Mouse (Mus musculus) ES-Bruce4 (cell line): ENCODE results near the gene Spata19. TPM values are rescaled to one million over a fixed set of nuclear protein-coding genes. Genes with fewer than 3 reads are reported as not detected.

Source experiments
- H3K27ac ChIP-seq: 2 replicates; pipeline ENCODE4 v1.5.1; 2012; ENCODE audit warnings: low read length, inconsistent platforms; ENCODE audit not compliant: insufficient read depth
- H3K27me3 ChIP-seq: 2 replicates; pipeline ENCODE4 v1.6.1; 2012; ENCODE audit warnings: mild to moderate bottlenecking, low read length, inconsistent platforms; ENCODE audit not compliant: control insufficient read depth, poor library complexity, insufficient read depth, severe bottlenecking
- H3K36me3 ChIP-seq: 2 replicates; pipeline ENCODE4 v1.6.1; 2012; ENCODE audit warnings: inconsistent platforms, mild to moderate bottlenecking, low read length, moderate library complexity; ENCODE audit not compliant: control insufficient read depth, poor library complexity, insufficient read depth, severe bottlenecking
- H3K4me1 ChIP-seq: one replicate; pipeline ENCODE4 v1.8.1; 2011; ENCODE audit warnings: low read length; ENCODE audit not compliant: control insufficient read depth, insufficient read depth
- H3K4me3 ChIP-seq: 2 replicates; pipeline ENCODE4 v1.5.1; 2011; ENCODE audit warnings: low read depth, mild to moderate bottlenecking, low read length
- H3K9ac ChIP-seq: 2 replicates; pipeline ENCODE4 v1.6.1; 2012; ENCODE audit warnings: low read depth, mild to moderate bottlenecking, inconsistent platforms; ENCODE audit not compliant: poor library complexity, severe bottlenecking
- H3K9me3 ChIP-seq: replicated peaks from 2 replicates; pipeline ENCODE4 v1.6.1; 2012; ENCODE audit warnings: mild to moderate bottlenecking, low read length, inconsistent platforms; ENCODE audit not compliant: control insufficient read depth, poor library complexity, insufficient read depth, severe bottlenecking
- CTCF ChIP-seq: IDR thresholded peaks from one replicate; pipeline ENCODE4 v1.8.1; 2011; ENCODE audit warnings: low read depth, low read length
- EP300 ChIP-seq: IDR thresholded peaks from 2 replicates; pipeline ENCODE4 v1.6.1; 2011; ENCODE audit warnings: low read depth, low read length; ENCODE audit not compliant: insufficient read depth
- POLR2A ChIP-seq: IDR thresholded peaks from one replicate; pipeline ENCODE4 v1.8.1; 2011; ENCODE audit warnings: low read length; ENCODE audit not compliant: insufficient read depth
- polyA plus RNA-seq: library from polyadenylated mRNA; stranded (reverse); fragments of >200 nt; gene quantifications from 2 replicates; pipeline ENCODE4 v1.2.4, GENCODE M21; 2011; ENCODE audit warnings: low read depth; ENCODE audit not compliant: missing spikeins, insufficient read depth, insufficient read length

The Spata19 gene
- polyA plus RNA-seq, 1 experiment, result not detected

DNA sequence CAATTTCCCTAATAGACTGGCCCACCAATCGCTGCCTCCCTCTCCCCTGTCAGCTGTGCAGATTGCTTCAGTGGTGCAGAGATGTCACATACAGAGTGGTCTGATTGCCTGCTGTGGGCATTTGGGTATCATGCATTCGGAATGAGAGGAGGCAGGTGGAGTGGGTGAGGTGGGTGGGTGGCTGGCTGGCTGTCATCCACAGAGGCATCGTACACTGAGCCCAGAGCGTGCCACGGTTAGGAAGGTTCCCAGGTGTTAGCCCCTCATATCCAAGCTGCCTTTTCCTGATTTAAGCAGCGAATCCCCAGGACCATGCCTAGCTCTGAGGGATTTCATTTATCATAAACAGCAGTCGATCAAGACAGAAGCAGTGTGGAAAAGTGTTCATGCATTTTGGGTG is 36.7 kb downstream of the Spata19 start:
- Histone ChIP-seq H3K9ac (no peak overlapping the region), H3K27ac (no peak overlapping the region), H3K9me3 (0 out of 2 replicates have a peak, but pooled peaks cover 5% of the 10 kb centered on the region), H3K4me3 (no peak overlapping the region), H3K27me3 (no peaks in the 10 kb centered on the region), H3K4me1 (no peaks in the 10 kb centered on the region), H3K36me3 (no peaks in the 10 kb centered on the region)
- no peak for TF ChIP-seq EP300
- no peak for TF ChIP-seq POLR2A
- TF ChIP-seq CTCF, result no peak

DNA sequence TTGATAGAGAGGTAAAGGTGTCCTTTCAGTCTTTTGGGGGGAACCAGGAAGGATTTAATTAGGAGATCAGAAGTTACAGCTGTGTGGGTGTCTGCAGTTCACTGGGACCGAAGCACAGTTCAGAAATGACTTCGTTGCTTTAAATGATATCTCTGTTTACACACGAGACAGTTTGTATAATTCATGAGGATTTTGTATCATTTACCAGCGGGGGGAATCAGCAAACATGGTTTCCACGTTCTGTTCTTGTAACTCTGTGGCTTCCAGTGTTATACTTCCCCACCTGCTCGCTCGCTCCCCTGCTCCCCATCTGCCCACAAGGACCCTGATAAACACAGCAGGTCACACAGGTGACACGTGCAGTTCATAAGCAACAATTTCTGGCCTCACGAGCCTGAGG is 39.3 kb downstream of the Spata19 start:
- H3K9ac ChIP-seq, result no peak overlapping the region
- H3K9me3 ChIP-seq, result 0 out of 2 replicates have a peak, but pooled peaks cover 5% of the 10 kb centered on the region
- H3K27ac ChIP-seq, result no peak overlapping the region
- H3K4me3 ChIP-seq, result no peak overlapping the region
- TF ChIP-seq EP300, result no peak
- no peak for TF ChIP-seq CTCF
- TF ChIP-seq POLR2A, result no peak
- H3K4me1 ChIP-seq, result no peaks in the 10 kb centered on the region
- H3K36me3 ChIP-seq, result no peaks in the 10 kb centered on the region
- H3K27me3 ChIP-seq, result no peaks in the 10 kb centered on the region

GRCm38 (mm10) chr9:27437391-27438061 is 40.9 kb downstream of the Spata19 start:
- H3K9ac ChIP-seq, result no peak overlapping the region
- H3K9me3 ChIP-seq, result 0 out of 2 replicates have a peak, but pooled peaks cover 2% of the 10 kb centered on the region
- TF ChIP-seq EP300, result no peak
- TF ChIP-seq POLR2A, result no peak
- TF ChIP-seq CTCF, result no peak
- H3K27ac ChIP-seq, result no peak overlapping the region
- H3K4me3 ChIP-seq, result no peak overlapping the region
- no peaks in the 10 kb centered on the region for H3K36me3 ChIP-seq
- no peaks in the 10 kb centered on the region for H3K27me3 ChIP-seq
- H3K4me1 ChIP-seq, result no peaks in the 10 kb centered on the region

- H3K27ac ChIP-seq, result no peak overlapping the region
- no peaks in the 10 kb centered on the region for H3K9me3 ChIP-seq
- no peaks in the 10 kb centered on the region for H3K4me1 ChIP-seq
- H3K36me3 ChIP-seq, result no peaks in the 10 kb centered on the region
- H3K27me3 ChIP-seq, result no peaks in the 10 kb centered on the region
- no peak overlapping the region for H3K9ac ChIP-seq
- TF ChIP-seq CTCF, result no peak
- no peak for TF ChIP-seq POLR2A
- no peak overlapping the region for H3K4me3 ChIP-seq
Observed at GRCm38 (mm10) chr9:27449780-27450422, 53.3 kb downstream of the Spata19 start.

Other genes with a start within 250 kb of the Spata19 start
- gene Jam3, start 241.4 kb upstream of the Spata19 start, polyA plus RNA-seq, result 8.6 and 9.4 TPM in 2 replicates
- 32.2 and 33.3 TPM in 2 replicates for gene Igsf9b, start 97.6 kb upstream of the Spata19 start, polyA plus RNA-seq